Mouse (Mus musculus): Measurements from ENCODE around the gene Tnpo1. TPM values are rescaled to one million over a fixed set of nuclear protein-coding genes. Genes with fewer than 3 reads are reported as not detected.
A peak's percentile ranks its signal among the peaks of the same experiment; 100 is the strongest.

The Tnpo1 gene
- polyA plus RNA-seq, 1 experiment = 65.0 TPM

GRCm38 (mm10) chr13:98879422-98879821, 46.8 kb downstream of the Tnpo1 start:
- H3K4me1 ChIP-seq (ENCODE audit: control insufficient read depth, insufficient read depth, low read length) = peaks cover 9% of the 10 kb centered on the region
- H3K4me3 ChIP-seq (ENCODE audit: insufficient read depth, low read length) = no peak overlapping the region
- H3K27ac ChIP-seq (ENCODE audit: insufficient read depth, low read depth, low read length) = no peak overlapping the region
- TF ChIP-seq POLR2A (IDR thresholded peaks at IDR 0.05; ENCODE audit: borderline replicate concordance, low read depth, low read length) (no peak), CTCF (IDR thresholded peaks at IDR 0.05; ENCODE audit: low read depth, low read length) (no peak)

GRCm38 (mm10) chr13:98877165-98877564, 49.0 kb downstream of the Tnpo1 start:
- H3K27ac ChIP-seq (ENCODE audit: insufficient read depth, low read depth, low read length) = no peak overlapping the region
- H3K4me1 ChIP-seq (ENCODE audit: control insufficient read depth, insufficient read depth, low read length) = peaks cover 28% of the 10 kb centered on the region
- TF ChIP-seq CTCF (IDR thresholded peaks at IDR 0.05; ENCODE audit: low read depth, low read length) (no peak), POLR2A (IDR thresholded peaks at IDR 0.05; ENCODE audit: borderline replicate concordance, low read depth, low read length) (no peak)
- no peak overlapping the region for H3K4me3 ChIP-seq (ENCODE audit: insufficient read depth, low read length)

- Histone ChIP-seq H3K27ac (ENCODE audit: insufficient read depth, low read depth, low read length) (peak overlapping the region; percentile 60), H3K4me1 (ENCODE audit: control insufficient read depth, insufficient read depth, low read length) (peaks cover 37% of the 10 kb centered on the region), H3K4me3 (ENCODE audit: insufficient read depth, low read length) (no peak overlapping the region)
- TF ChIP-seq CTCF (IDR thresholded peaks at IDR 0.05; ENCODE audit: low read depth, low read length) (no peak), POLR2A (IDR thresholded peaks at IDR 0.05; ENCODE audit: borderline replicate concordance, low read depth, low read length) (no peak)
These were observed 51.5 kb downstream of the Tnpo1 start for GRCm38 (mm10) chr13:98874727-98875126.

- Histone ChIP-seq H3K4me1 (ENCODE audit: control insufficient read depth, insufficient read depth, low read length) (peaks cover 43% of the 10 kb centered on the region), H3K27ac (ENCODE audit: insufficient read depth, low read depth, low read length) (peak overlapping the region; percentile 47), H3K4me3 (ENCODE audit: insufficient read depth, low read length) (no peak overlapping the region)
- TF ChIP-seq CTCF (IDR thresholded peaks at IDR 0.05; ENCODE audit: low read depth, low read length) = no peak
- TF ChIP-seq POLR2A (IDR thresholded peaks at IDR 0.05; ENCODE audit: borderline replicate concordance, low read depth, low read length) = no peak
These were observed 53.8 kb downstream of the Tnpo1 start for GRCm38 (mm10) chr13:98872273-98872847.

GRCm38 (mm10) chr13:98871263-98871662, 54.9 kb downstream of the Tnpo1 start:
- Histone ChIP-seq H3K4me1 (ENCODE audit: control insufficient read depth, insufficient read depth, low read length) (peaks cover 44% of the 10 kb centered on the region), H3K4me3 (ENCODE audit: insufficient read depth, low read length) (no peak overlapping the region), H3K27ac (ENCODE audit: insufficient read depth, low read depth, low read length) (peak overlapping the region; percentile 47)
- TF ChIP-seq POLR2A (IDR thresholded peaks at IDR 0.05; ENCODE audit: borderline replicate concordance, low read depth, low read length) (no peak), CTCF (IDR thresholded peaks at IDR 0.05; ENCODE audit: low read depth, low read length) (no peak)

GRCm38 (mm10) chr13:98868236-98868923, 57.8 kb downstream of the Tnpo1 start:
- Histone ChIP-seq H3K4me3 (ENCODE audit: insufficient read depth, low read length) (no peak overlapping the region), H3K4me1 (ENCODE audit: control insufficient read depth, insufficient read depth, low read length) (peaks cover 32% of the 10 kb centered on the region), H3K27ac (ENCODE audit: insufficient read depth, low read depth, low read length) (no peak overlapping the region)
- TF ChIP-seq CTCF (IDR thresholded peaks at IDR 0.05; ENCODE audit: low read depth, low read length) = no peak
- no peak for TF ChIP-seq POLR2A (IDR thresholded peaks at IDR 0.05; ENCODE audit: borderline replicate concordance, low read depth, low read length)

GRCm38 (mm10) chr13:98867810-98868209, 58.4 kb downstream of the Tnpo1 start:
- Histone ChIP-seq H3K27ac (ENCODE audit: insufficient read depth, low read depth, low read length) (no peak overlapping the region), H3K4me3 (ENCODE audit: insufficient read depth, low read length) (no peak overlapping the region), H3K4me1 (ENCODE audit: control insufficient read depth, insufficient read depth, low read length) (peaks cover 29% of the 10 kb centered on the region)
- TF ChIP-seq POLR2A (IDR thresholded peaks at IDR 0.05; ENCODE audit: borderline replicate concordance, low read depth, low read length) (no peak), CTCF (IDR thresholded peaks at IDR 0.05; ENCODE audit: low read depth, low read length) (no peak)

- TF ChIP-seq CTCF (IDR thresholded peaks at IDR 0.05; ENCODE audit: low read depth, low read length) = no peak
- TF ChIP-seq POLR2A (IDR thresholded peaks at IDR 0.05; ENCODE audit: borderline replicate concordance, low read depth, low read length) = no peak
- Histone ChIP-seq H3K27ac (ENCODE audit: insufficient read depth, low read depth, low read length) (no peak overlapping the region), H3K4me3 (ENCODE audit: insufficient read depth, low read length) (no peak overlapping the region), H3K4me1 (ENCODE audit: control insufficient read depth, insufficient read depth, low read length) (no peaks in the 10 kb centered on the region)
These were observed 70.9 kb downstream of the Tnpo1 start for GRCm38 (mm10) chr13:98855291-98855690.

GRCm38 (mm10) chr13:98845794-98846193, 80.4 kb downstream of the Tnpo1 start:
- Histone ChIP-seq H3K4me3 (ENCODE audit: insufficient read depth, low read length) (no peak overlapping the region), H3K4me1 (ENCODE audit: control insufficient read depth, insufficient read depth, low read length) (no peaks in the 10 kb centered on the region), H3K27ac (ENCODE audit: insufficient read depth, low read depth, low read length) (no peak overlapping the region)
- TF ChIP-seq CTCF (IDR thresholded peaks at IDR 0.05; ENCODE audit: low read depth, low read length) (no peak), POLR2A (IDR thresholded peaks at IDR 0.05; ENCODE audit: borderline replicate concordance, low read depth, low read length) (no peak)

- Histone ChIP-seq H3K4me3 (ENCODE audit: insufficient read depth, low read length) (no peak overlapping the region), H3K27ac (ENCODE audit: insufficient read depth, low read depth, low read length) (no peak overlapping the region), H3K4me1 (ENCODE audit: control insufficient read depth, insufficient read depth, low read length) (peaks cover 23% of the 10 kb centered on the region)
- no peak for TF ChIP-seq POLR2A (IDR thresholded peaks at IDR 0.05; ENCODE audit: borderline replicate concordance, low read depth, low read length)
- no peak for TF ChIP-seq CTCF (IDR thresholded peaks at IDR 0.05; ENCODE audit: low read depth, low read length)
These were observed 89.6 kb downstream of the Tnpo1 start for GRCm38 (mm10) chr13:98836423-98837088.
